In the genomic region with DNA sequence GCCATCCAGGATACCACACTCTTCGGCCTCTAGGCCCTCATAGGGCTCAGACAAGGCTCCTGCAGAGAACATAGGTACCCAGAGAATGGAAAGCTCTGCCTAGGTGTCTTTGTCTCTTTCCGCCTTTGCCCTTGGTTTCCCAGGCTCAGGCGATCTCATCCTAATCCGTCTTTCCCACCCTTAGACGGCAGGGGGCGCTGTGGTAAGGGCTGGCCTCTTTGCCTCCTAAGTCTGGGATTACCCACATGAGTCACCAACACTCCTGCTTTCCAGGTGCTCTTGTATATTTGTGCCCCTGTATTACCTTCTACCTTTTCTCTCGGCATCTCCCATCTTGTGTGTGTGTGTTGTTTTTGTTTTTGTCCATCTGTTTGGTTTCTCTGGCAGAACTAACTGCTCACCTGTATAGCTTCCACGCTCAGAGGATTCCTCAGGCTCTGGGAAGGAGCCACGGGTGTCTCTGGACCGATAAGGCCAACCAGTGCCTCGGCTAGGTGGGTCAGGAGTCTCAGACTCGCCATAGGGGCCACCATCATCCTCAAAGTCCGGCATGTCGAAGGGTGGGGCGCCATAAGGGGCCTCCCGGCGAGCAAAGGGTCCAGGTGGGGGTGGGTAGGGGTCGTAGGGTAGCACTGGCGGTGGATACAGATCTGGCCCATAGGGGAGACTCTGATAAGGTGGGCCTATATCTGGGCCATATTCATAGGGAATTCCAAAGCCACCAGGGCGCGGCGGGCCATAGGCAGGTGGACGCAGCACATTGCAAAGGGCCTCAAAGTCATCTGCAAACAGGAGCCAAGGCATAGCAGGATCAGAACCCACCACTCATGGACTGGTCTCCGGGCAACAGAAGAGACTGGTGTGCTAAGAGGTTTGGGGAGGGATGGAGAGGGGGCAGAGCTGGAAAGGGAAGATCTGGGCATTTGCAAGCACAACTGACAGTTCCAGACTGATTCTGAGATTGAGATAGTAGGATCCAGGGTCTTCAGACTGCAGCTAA, we compare ENCODE assay signal across 10 mouse cellular contexts. TPM values are rescaled to one million over a fixed set of nuclear protein-coding genes. Genes with fewer than 3 reads are reported as not detected.
DNase-seq lines count a peak whose midpoint lies in the region; ATAC-seq and TF ChIP-seq lines count a peak whose summit lies in the region.
"Had no signal": no experiment of that assay in that cellular context is flagged by ENCODE, and none has a peak within 500 bp of the region (broad histone marks: within the 10 kb centered on the region; RNA-seq: fewer than 3 reads in every experiment).

No protein-coding gene starts in this region.

- no peak for ATAC-seq in intestine, postnatal 0 days
- no peak for ATAC-seq in intestine, embryonic 16.5 days
- ATAC-seq in erythroblast, adult 5-6 weeks (replicated peaks; ENCODE audit: low FRiP score, poor library complexity, severe bottlenecking): peak; percentile 29; the same call in 1 of the 2 replicates

- 72% methylated on average over 24 of the region's 24 CpGs for WGBS in intestine, postnatal 0 days
- 79% methylated on average over 24 of the region's 24 CpGs for WGBS in intestine, embryonic 16.5 days

- peak; percentile 32 for DNase-seq in 3T3-L1 (ENCODE audit: low read depth, low spot score)
- peak; percentile 46 for DNase-seq in A20 (ENCODE audit: low read depth, low spot score)
- DNase-seq in yolk sac, embryonic 10.5 days (ENCODE audit: low spot score): no peak
- no peak for DNase-seq in ovary, postnatal 14 days (ENCODE audit: low spot score)
- DNase-seq in layer of hippocampus, adult 9-11 months: no peak

- H3K27ac ChIP-seq in intestine, postnatal 0 days (ENCODE audit: low read depth, low read length): no peak overlapping the region
- no peak overlapping the region for H3K27ac ChIP-seq in intestine, embryonic 16.5 days (ENCODE audit: low read length)
- H3K27ac ChIP-seq: limb, embryonic 13.5 days had no signal

- no peaks in the 10 kb centered on the region for H3K9me3 ChIP-seq in intestine, postnatal 0 days (ENCODE audit: control insufficient read depth)
- H3K9me3 ChIP-seq in intestine, embryonic 16.5 days (ENCODE audit: control insufficient read depth, low read length): no peaks in the 10 kb centered on the region
- H3K9me3 ChIP-seq: limb, embryonic 13.5 days had no signal

- no peaks in the 10 kb centered on the region for H3K27me3 ChIP-seq in intestine, postnatal 0 days (replicated peaks; ENCODE audit: control insufficient read depth, insufficient read depth, low read length)
- H3K27me3 ChIP-seq in intestine, embryonic 16.5 days (replicated peaks; ENCODE audit: control insufficient read depth, insufficient read depth, low read length): no peaks in the 10 kb centered on the region

- H3K36me3 ChIP-seq in intestine, postnatal 0 days (ENCODE audit: control insufficient read depth, insufficient read depth): no peaks in the 10 kb centered on the region
- H3K36me3 ChIP-seq in intestine, embryonic 16.5 days (ENCODE audit: control insufficient read depth, insufficient read depth, low read length): no peaks in the 10 kb centered on the region

- H3K9ac ChIP-seq in intestine, postnatal 0 days (ENCODE audit: low read depth, low read length): no peak overlapping the region
- no peak overlapping the region for H3K9ac ChIP-seq in intestine, embryonic 16.5 days (ENCODE audit: low read depth, low read length)
- H3K9ac ChIP-seq: limb, embryonic 13.5 days had no signal

- H3K4me2 ChIP-seq in intestine, postnatal 0 days (replicated peaks; ENCODE audit: low read depth): no peak overlapping the region
- no peak overlapping the region for H3K4me2 ChIP-seq in intestine, embryonic 16.5 days (ENCODE audit: low read depth, low read length)
- H3K4me2 ChIP-seq: limb, embryonic 13.5 days had no signal

- no peaks in the 10 kb centered on the region; the same call in 1 of the 2 replicates for H3K4me1 ChIP-seq in intestine, postnatal 0 days (replicated peaks; ENCODE audit: control insufficient read depth, insufficient read depth, low read length)
- H3K4me1 ChIP-seq in intestine, embryonic 16.5 days (ENCODE audit: control insufficient read depth, insufficient read depth, low read length): peaks cover 12% of the 10 kb centered on the region

- H3K4me3 ChIP-seq in intestine, postnatal 0 days (ENCODE audit: low read depth, low read length): no peak overlapping the region
- H3K4me3 ChIP-seq in intestine, embryonic 16.5 days (ENCODE audit: low read length): no peak overlapping the region
- H3K4me3 ChIP-seq: limb, embryonic 13.5 days had no signal

- TF ChIP-seq CTCF in intestine, postnatal 0 days (IDR thresholded peaks at IDR 0.05; ENCODE audit: low read depth): peak; percentile 82

RNA-seq across cellular contexts. Expression of gene Ltbp4, which starts 31.0 kb away (rescaled TPM):
- polyA plus RNA-seq in intestine, postnatal 0 days (2015; fragmentation: Nextera tagmentation; extraction: Ambion mirVana): 40.7 and 43.7 TPM in 2 replicates
- 70.2 and 79.2 TPM in 2 replicates for polyA plus RNA-seq in intestine, embryonic 16.5 days (2015; fragmentation: Nextera tagmentation; extraction: Ambion mirVana)
- total RNA-seq in erythroblast, adult 5-6 weeks (2015; ENCODE audit: low replicate concordance): not detected in 2 replicates
- total RNA-seq in erythroblast, adult 5-6 weeks (2017; ENCODE audit: low replicate concordance): 1.2 TPM in 1 of 2 replicates, not detected in the other

RNA-seq across cellular contexts. Expression of gene Numbl, which starts 48.2 kb away (rescaled TPM):
- polyA plus RNA-seq in intestine, postnatal 0 days (2015; fragmentation: Nextera tagmentation; extraction: Ambion mirVana): 6.6 and 7.5 TPM in 2 replicates
- polyA plus RNA-seq in intestine, embryonic 16.5 days (2015; fragmentation: Nextera tagmentation; extraction: Ambion mirVana): 9.1 and 10.8 TPM in 2 replicates
- 0.42 and 0.58 TPM in 2 replicates for total RNA-seq in erythroblast, adult 5-6 weeks (2015; ENCODE audit: low replicate concordance)
- total RNA-seq in erythroblast, adult 5-6 weeks (2017; ENCODE audit: low replicate concordance): 0.17 and 1.5 TPM in 2 replicates

RNA-seq across cellular contexts. Expression of gene Shkbp1, which starts 49.4 kb away (rescaled TPM):
- 26.9 and 29.1 TPM in 2 replicates for polyA plus RNA-seq in intestine, postnatal 0 days (2015; fragmentation: Nextera tagmentation; extraction: Ambion mirVana)
- 35.6 and 37.8 TPM in 2 replicates for polyA plus RNA-seq in intestine, embryonic 16.5 days (2015; fragmentation: Nextera tagmentation; extraction: Ambion mirVana)
- total RNA-seq in erythroblast, adult 5-6 weeks (2015; ENCODE audit: low replicate concordance): 9.0 and 13.3 TPM in 2 replicates
- total RNA-seq in erythroblast, adult 5-6 weeks (2017; ENCODE audit: low replicate concordance): 3.4 and 10.0 TPM in 2 replicates

RNA-seq across cellular contexts. Expression of gene Gm20479, which starts 50.8 kb away (rescaled TPM):
- 0.61 and 0.72 TPM in 2 replicates for polyA plus RNA-seq in intestine, postnatal 0 days (2015; fragmentation: Nextera tagmentation; extraction: Ambion mirVana)
- polyA plus RNA-seq in intestine, embryonic 16.5 days (2015; fragmentation: Nextera tagmentation; extraction: Ambion mirVana): 1.6 TPM in 1 of 2 replicates, not detected in the other
- not detected in 2 replicates for total RNA-seq in erythroblast, adult 5-6 weeks (2015; ENCODE audit: low replicate concordance)
- total RNA-seq in erythroblast, adult 5-6 weeks (2017; ENCODE audit: low replicate concordance): not detected in 2 replicates
- polyA plus RNA-seq: embryonic facial prominence, embryonic 14.5 days; limb, embryonic 13.5 days had no signal

Comparison
In these comparisons a context has a peak if more than half of its experiments do, and no peak if none do; other contexts are left out.
1. DNase-seq: peak in 3T3-L1 (single experiment) and A20 (single experiment); none in yolk sac, embryonic 10.5 days (single experiment), ovary, postnatal 14 days (single experiment) and layer of hippocampus, adult 9-11 months (single experiment).